15 mouse cellular contexts compared by ENCODE assay signal in genomic region chr16:45666136-45666535, GRCm38 (mm10). TPM values are rescaled to one million over a fixed set of nuclear protein-coding genes. Genes with fewer than 3 reads are reported as not detected.
DNase-seq lines count a peak whose midpoint lies in the region; ATAC-seq and TF ChIP-seq lines count a peak whose summit lies in the region.
"Had no signal": no experiment of that assay in that cellular context is flagged by ENCODE, and none has a peak within 500 bp of the region (broad histone marks: within the 10 kb centered on the region; RNA-seq: fewer than 3 reads in every experiment).

No protein-coding gene starts in this region.

- H3K4me2 ChIP-seq in liver, embryonic 11.5 days, result no peak overlapping the region

- H3K4me1 ChIP-seq in liver, embryonic 11.5 days (replicated peaks; ENCODE audit: control insufficient read depth, insufficient read depth, low read length), result no peaks in the 10 kb centered on the region

- intact Hi-C loops in gastrocnemius, adult 2 months (cut with DNase I), result no loop called here

- no peak overlapping the region for H3K27ac ChIP-seq in liver, embryonic 11.5 days (ENCODE audit: low read depth, low read length)
- no peak overlapping the region for H3K27ac ChIP-seq in gastrocnemius, adult 2 months

- no peak overlapping the region for H3K4me3 ChIP-seq in liver, embryonic 11.5 days (ENCODE audit: low read depth, low read length)
- H3K4me3 ChIP-seq in gastrocnemius, adult 2 months, result no peak overlapping the region

- H3K9me3 ChIP-seq in liver, embryonic 11.5 days (ENCODE audit: control insufficient read depth, low read length), result no peaks in the 10 kb centered on the region

- no peaks in the 10 kb centered on the region for H3K27me3 ChIP-seq in liver, embryonic 11.5 days (replicated peaks; ENCODE audit: control insufficient read depth, insufficient read depth, low read length)

- DNase-seq in thymus, postnatal 25 days, result peak; percentile 8
- DNase-seq in thymus, postnatal 10 days (ENCODE audit: low spot score in 2 of 2), result no peak
- no peak for DNase-seq in liver, embryonic 11.5 days (ENCODE audit: low spot score)
- peak; percentile 59 for DNase-seq in lung, postnatal 36 days
- no peak for DNase-seq in gastrocnemius, adult 2 months
- no peak for DNase-seq in cerebellum, adult 9-11 months
- DNase-seq in gastrocnemius, adult 18-20 months (ENCODE audit: low spot score), result no peak
- DNase-seq in left cerebral cortex, adult 18-20 months (ENCODE audit: low spot score in 2 of 2), result no peak
- DNase-seq: forebrain, postnatal 0 days; kidney, adult 11 months; midbrain, embryonic 14.5 days had no signal

- TF ChIP-seq CTCF in gastrocnemius, adult 2 months (IDR thresholded peaks at IDR 0.05), result no peak

- no peak overlapping the region for H3K9ac ChIP-seq in liver, embryonic 11.5 days (ENCODE audit: low read depth, low read length)
- H3K9ac ChIP-seq: forebrain, postnatal 0 days had no signal

- peak; percentile 73 for ATAC-seq in liver, embryonic 11.5 days (replicated peaks; ENCODE audit: low FRiP score)
- ATAC-seq: forebrain, postnatal 0 days had no signal

- 42% methylated on average over 2 of the region's 2 CpGs for WGBS in liver, embryonic 11.5 days

- no peaks in the 10 kb centered on the region for H3K36me3 ChIP-seq in liver, embryonic 11.5 days (ENCODE audit: control insufficient read depth, insufficient read depth, low read length)

RNA-seq across cellular contexts. Expression of gene BC016579, which starts 12.3 kb away (rescaled TPM):
- polyA plus RNA-seq in liver, embryonic 11.5 days (2014; fragmentation: Nextera tagmentation; extraction: Ambion mirVana), result 0.34 and 0.90 TPM in 2 replicates
- not detected for total RNA-seq in gastrocnemius, adult 2 months (2021)
- total RNA-seq in gastrocnemius, adult 18-20 months (2021), result not detected
- total RNA-seq in left cerebral cortex, adult 18-20 months (2021), result under 1 TPM in 1 of 2 experiments, not detected in 1; 0.26 TPM
- total RNA-seq: forebrain, postnatal 0 days; heart, postnatal 25 days had no signal
- polyA plus RNA-seq: forebrain, postnatal 0 days had no signal

RNA-seq across cellular contexts. Expression of gene Tmprss7, which starts 27.3 kb away (rescaled TPM):
- polyA plus RNA-seq in liver, embryonic 11.5 days (2014; fragmentation: Nextera tagmentation; extraction: Ambion mirVana), result 0.63 and 0.84 TPM in 2 replicates
- not detected for total RNA-seq in gastrocnemius, adult 2 months (2021)
- not detected for total RNA-seq in gastrocnemius, adult 18-20 months (2021)
- 1 to 10 TPM; 1.5 to 2.7 TPM for total RNA-seq in left cerebral cortex, adult 18-20 months (2021)
- total RNA-seq: heart, postnatal 25 days had no signal
- polyA plus RNA-seq: stomach, embryonic 14.5 days had no signal

RNA-seq across cellular contexts. Expression of gene Gcsam, which starts 56.0 kb away (rescaled TPM):
- polyA plus RNA-seq in liver, embryonic 11.5 days (2014; fragmentation: Nextera tagmentation; extraction: Ambion mirVana), result 1.6 and 2.0 TPM in 2 replicates
- not detected for total RNA-seq in gastrocnemius, adult 2 months (2021)
- total RNA-seq in gastrocnemius, adult 18-20 months (2021), result under 1 TPM in 1 of 2 experiments, not detected in 1; 0.17 TPM
- not detected for total RNA-seq in left cerebral cortex, adult 18-20 months (2021)
- total RNA-seq: forebrain, postnatal 0 days; heart, postnatal 25 days; layer of hippocampus, adult 18-20 months had no signal
- polyA plus RNA-seq: forebrain, postnatal 0 days; midbrain, embryonic 14.5 days; neural tube, embryonic 14.5 days had no signal

RNA-seq across cellular contexts. Expression of gene Tagln3, which starts 58.3 kb away (rescaled TPM):
- polyA plus RNA-seq in liver, embryonic 11.5 days (2014; fragmentation: Nextera tagmentation; extraction: Ambion mirVana), result 4.1 and 5.4 TPM in 2 replicates
- total RNA-seq in gastrocnemius, adult 2 months (2021), result 1 to 10 TPM in 1 of 2 experiments, under 1 TPM in 1; 0.26 to 1.2 TPM
- under 1 TPM; 0.18 to 0.47 TPM for total RNA-seq in gastrocnemius, adult 18-20 months (2021)
- 100 to 1,000 TPM; 320 to 341 TPM for total RNA-seq in left cerebral cortex, adult 18-20 months (2021)

Comparison
In these comparisons a context has a peak if more than half of its experiments do, and no peak if none do; other contexts are left out.
1. DNase-seq: peak in thymus, postnatal 25 days (single experiment) and lung, postnatal 36 days (single experiment); none in thymus, postnatal 10 days (0 of 2), liver, embryonic 11.5 days (single experiment), gastrocnemius, adult 2 months (single experiment), cerebellum, adult 9-11 months (single experiment), gastrocnemius, adult 18-20 months (single experiment) and left cerebral cortex, adult 18-20 months (0 of 2).